In genomic region chr12:52835291-52835742, GRCm38 (mm10) we compare ENCODE assay signal across 7 mouse cellular contexts.
A peak's percentile ranks its signal among the peaks of the same experiment; 100 is the strongest.
DNase-seq lines count a peak whose midpoint lies in the region; ATAC-seq and TF ChIP-seq lines count a peak whose summit lies in the region.

No protein-coding gene starts in this region.

- 14% methylated on average over 6 of the region's 6 CpGs for WGBS in lung, embryonic 16.5 days
- WGBS in lung, adult 2 months: 37% methylated on average over 6 of the region's 6 CpGs
- WGBS in forebrain, embryonic 10.5 days: 24% methylated on average over 6 of the region's 6 CpGs
- WGBS in limb, embryonic 10.5 days: 59% methylated on average over 6 of the region's 6 CpGs
- 22% methylated on average over 6 of the region's 6 CpGs for WGBS in stomach, embryonic 16.5 days

- no peak for DNase-seq in lung, adult 2 months
- DNase-seq in forebrain, embryonic 10.5 days (ENCODE audit: extremely low spot score, low spot score): peak; percentile 66
- DNase-seq in limb, embryonic 10.5 days (ENCODE audit: low spot score): peak; percentile 41
- DNase-seq in left cerebral cortex, adult 8-10 months (ENCODE audit: low spot score in 2 of 2): no peak

- peaks cover 21% of the 10 kb centered on the region for H3K4me1 ChIP-seq in lung, embryonic 16.5 days (replicated peaks; ENCODE audit: control insufficient read depth, insufficient read depth, low read length)
- peaks cover 2% of the 10 kb centered on the region; the same call in 1 of the 2 replicates for H3K4me1 ChIP-seq in lung, adult 2 months (ENCODE audit: control insufficient read depth, insufficient read depth, low read length)
- H3K4me1 ChIP-seq in forebrain, embryonic 10.5 days: peaks cover 59% of the 10 kb centered on the region
- H3K4me1 ChIP-seq in limb, embryonic 10.5 days: peaks cover 25% of the 10 kb centered on the region
- H3K4me1 ChIP-seq in stomach, embryonic 16.5 days (ENCODE audit: control insufficient read depth, insufficient read depth, low read length): peaks cover 15% of the 10 kb centered on the region

- peak; percentile 75 for ATAC-seq in lung, embryonic 16.5 days (ENCODE audit: low read depth)
- ATAC-seq in stomach, embryonic 16.5 days (ENCODE audit: insufficient read depth, low FRiP score): no peak; the same call in 1 of the 2 replicates
- no peak for ATAC-seq in frontal cortex, adult (ENCODE audit: low TSS enrichment)

- H3K4me3 ChIP-seq in lung, embryonic 16.5 days (ENCODE audit: low read length): no peak overlapping the region; the same call in 1 of the 2 replicates
- no peak overlapping the region for H3K4me3 ChIP-seq in lung, adult 2 months (replicated peaks; ENCODE audit: extremely low read depth, low read depth, low read length)
- H3K4me3 ChIP-seq in forebrain, embryonic 10.5 days: 0 out of 2 replicates have a peak overlapping the region, but pooled peaks have one; percentile 2
- no peak overlapping the region for H3K4me3 ChIP-seq in limb, embryonic 10.5 days
- no peak overlapping the region for H3K4me3 ChIP-seq in stomach, embryonic 16.5 days (replicated peaks; ENCODE audit: low read length)

- H3K27ac ChIP-seq in lung, embryonic 16.5 days (ENCODE audit: low read length): peak overlapping the region; percentile 82
- peak overlapping the region; percentile 90 for H3K27ac ChIP-seq in forebrain, embryonic 10.5 days
- peak overlapping the region; percentile 79 for H3K27ac ChIP-seq in limb, embryonic 10.5 days
- no peak overlapping the region; the same call in 1 of the 2 replicates for H3K27ac ChIP-seq in stomach, embryonic 16.5 days (ENCODE audit: low read length)

- H3K27me3 ChIP-seq in lung, embryonic 16.5 days (ENCODE audit: control insufficient read depth, insufficient read depth, low read depth, low read length): no peaks in the 10 kb centered on the region
- no peaks in the 10 kb centered on the region for H3K27me3 ChIP-seq in forebrain, embryonic 10.5 days (ENCODE audit: poor library complexity, severe bottlenecking)
- no peaks in the 10 kb centered on the region for H3K27me3 ChIP-seq in limb, embryonic 10.5 days (ENCODE audit: low read depth, poor library complexity, severe bottlenecking)
- no peaks in the 10 kb centered on the region for H3K27me3 ChIP-seq in stomach, embryonic 16.5 days (ENCODE audit: control insufficient read depth, insufficient read depth, low read length)

- peak overlapping the region; percentile 40 for H3K4me2 ChIP-seq in lung, embryonic 16.5 days (ENCODE audit: low read depth, low read length)
- H3K4me2 ChIP-seq in stomach, embryonic 16.5 days (ENCODE audit: low read depth, low read length): peak overlapping the region; percentile 21; the same call in 1 of the 2 replicates

- no peaks in the 10 kb centered on the region for H3K9me3 ChIP-seq in lung, embryonic 16.5 days (ENCODE audit: control insufficient read depth, low read length)
- H3K9me3 ChIP-seq in forebrain, embryonic 10.5 days: no peaks in the 10 kb centered on the region
- no peaks in the 10 kb centered on the region for H3K9me3 ChIP-seq in limb, embryonic 10.5 days (replicated peaks)
- no peaks in the 10 kb centered on the region for H3K9me3 ChIP-seq in stomach, embryonic 16.5 days (replicated peaks; ENCODE audit: control insufficient read depth, low read length)

- no peak overlapping the region; the same call in 1 of the 2 replicates for H3K9ac ChIP-seq in lung, embryonic 16.5 days (ENCODE audit: low read length)
- H3K9ac ChIP-seq in stomach, embryonic 16.5 days (ENCODE audit: low read length): no peak overlapping the region

- no peaks in the 10 kb centered on the region for H3K36me3 ChIP-seq in lung, embryonic 16.5 days (ENCODE audit: control insufficient read depth, insufficient read depth, low read length)
- H3K36me3 ChIP-seq in forebrain, embryonic 10.5 days (replicated peaks): no peaks in the 10 kb centered on the region
- H3K36me3 ChIP-seq in limb, embryonic 10.5 days: no peaks in the 10 kb centered on the region
- no peaks in the 10 kb centered on the region for H3K36me3 ChIP-seq in stomach, embryonic 16.5 days (ENCODE audit: control insufficient read depth, insufficient read depth, low read length)

- TF ChIP-seq CTCF in lung, adult 2 months (IDR thresholded peaks at IDR 0.05; ENCODE audit: insufficient read depth, low read length): no peak

- no peak for TF ChIP-seq POLR2A in lung, adult 2 months (IDR thresholded peaks at IDR 0.05; ENCODE audit: borderline replicate concordance, extremely low read depth, low read depth, low read length)

Comparison
In these comparisons a context has a peak if more than half of its experiments do, and no peak if none do; other contexts are left out.
1. DNase-seq: peak in forebrain, embryonic 10.5 days (single experiment) and limb, embryonic 10.5 days (single experiment); none in lung, adult 2 months (single experiment) and left cerebral cortex, adult 8-10 months (0 of 2).